Mouse (Mus musculus) kidney, adult 2 months (tissue): ENCODE measurements around the gene Dido1. TPM values are rescaled to one million over a fixed set of nuclear protein-coding genes. Genes with fewer than 3 reads are reported as not detected.
A peak's percentile ranks its signal among the peaks of the same experiment; 100 is the strongest.
"Not testable (repeated sequence)": the region's sequence is repeated elsewhere in the genome, so short reads cannot be mapped to it uniquely, and the experiment has no call there.

Source experiments
- DNase-seq: peaks from one replicate; pipeline ENCODE4 v3.0.0; 2021
- H3K27ac ChIP-seq: fragments of 200-500 bp; 2 replicates; pipeline ENCODE4 v1.5.1; 2012; ENCODE audit warnings: low read depth, low read length, control low read depth, inconsistent platforms; ENCODE audit not compliant: insufficient read depth
- H3K27me3 ChIP-seq: fragments of 200-500 bp; replicated peaks from 2 replicates; pipeline ENCODE4 v1.6.1; 2012; ENCODE audit warnings: mild to moderate bottlenecking, moderate library complexity, low read length, inconsistent platforms; ENCODE audit not compliant: control insufficient read depth, insufficient read depth
- H3K36me3 ChIP-seq: fragments of 200-500 bp; 2 replicates; pipeline ENCODE4 v1.6.1; 2012; ENCODE audit warnings: mild to moderate bottlenecking, moderate library complexity, low read length, inconsistent platforms; ENCODE audit not compliant: control insufficient read depth, insufficient read depth
- H3K4me1 ChIP-seq: fragments of 200-500 bp; 2 replicates; pipeline ENCODE4 v1.6.1; 2011; ENCODE audit warnings: low read length; ENCODE audit not compliant: control insufficient read depth, insufficient read depth
- H3K4me3 ChIP-seq: fragments of 200-500 bp; 2 replicates; pipeline ENCODE4 v1.5.1; 2011; ENCODE audit warnings: mild to moderate bottlenecking, low read depth, low read length, control low read depth; ENCODE audit not compliant: insufficient read depth
- CTCF ChIP-seq: fragments of 200-500 bp; conservative IDR thresholded peaks from 2 replicates; pipeline ENCODE4 v1.5.1; 2011; ENCODE audit warnings: low read depth, mild to moderate bottlenecking, control low read depth, low read length, moderate library complexity, mixed read lengths; ENCODE audit not compliant: insufficient read depth, insufficient read length
- POLR2A ChIP-seq: fragments of 200-500 bp; IDR thresholded peaks from one replicate; pipeline ENCODE4 v1.6.1; 2011; ENCODE audit warnings: low read depth, low read length, control low read depth
- WGBS: fragments of 180-500 bp; shearing (Covaris S2); methylation state at CpG from one replicate; pipeline ENCODE4 v1.1.7; 2018; 5-methylcytosine and 5-hydroxymethylcytosine counted together
- polyA plus RNA-seq: library from polyadenylated mRNA; depleted of rRNA; stranded (reverse); fragments of >200 nt; gene quantifications from 2 replicates; pipeline ENCODE4 v1.2.3, GENCODE M21; 2012

Dido1 gene
- polyA plus RNA-seq, 1 experiment, result 13.4 TPM

DNA sequence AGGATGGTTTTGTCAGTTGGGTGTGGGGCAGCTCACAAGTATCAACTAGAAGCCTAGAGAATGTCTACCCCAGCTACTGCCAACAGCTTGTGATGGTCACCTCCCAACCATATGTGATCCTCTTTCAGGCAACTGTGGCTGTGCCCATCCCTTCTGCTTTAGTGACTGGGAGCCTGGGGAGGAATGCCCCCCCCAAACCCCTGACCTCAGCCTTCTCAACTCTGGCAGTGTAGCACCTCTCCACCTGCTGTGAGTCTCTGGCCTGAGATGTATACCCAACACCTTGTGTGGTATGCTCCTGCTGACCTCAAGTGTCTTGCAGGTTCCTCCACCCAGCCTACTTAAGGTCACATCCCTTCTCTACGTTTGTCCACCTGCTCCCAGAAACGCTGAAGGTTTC, 14.1 kb upstream of the Dido1 start:
- peaks cover 12% of the 10 kb centered on the region; the same call in 1 of the 2 replicates for H3K4me1 ChIP-seq
- no peak for TF ChIP-seq POLR2A
- no peak for TF ChIP-seq CTCF
- no peak overlapping the region for H3K27ac ChIP-seq
- DNase-seq, result no peak
- H3K4me3 ChIP-seq, result no peak overlapping the region
- H3K27me3 ChIP-seq, result no peaks in the 10 kb centered on the region
- WGBS, result 60% methylated on average over 2 of the region's 2 CpGs
- H3K36me3 ChIP-seq, result peaks cover 2% of the 10 kb centered on the region; the same call in 1 of the 2 replicates

DNA sequence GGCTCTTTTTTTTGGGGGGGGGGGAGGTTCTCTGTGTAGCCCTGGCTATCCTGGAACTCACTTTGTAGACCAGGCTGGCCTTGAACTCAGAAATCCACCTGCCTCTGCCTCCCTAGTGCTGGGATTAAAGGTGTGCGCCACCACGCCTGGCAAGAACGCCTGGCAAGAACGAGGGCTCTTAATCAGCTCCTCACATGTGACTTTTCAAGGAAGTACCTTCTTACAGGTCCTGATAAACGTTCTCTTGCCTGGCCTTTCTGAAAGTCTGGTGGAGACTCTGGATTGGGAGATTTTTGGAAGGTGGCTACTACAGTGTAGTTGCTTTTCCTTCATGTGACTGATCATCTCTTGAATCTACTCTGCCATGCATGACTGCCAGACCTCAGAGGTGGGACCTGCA, 12.9 kb upstream of the Dido1 start:
- not testable (repeated sequence) for H3K36me3 ChIP-seq, H3K27ac ChIP-seq, H3K4me3 ChIP-seq, H3K27me3 ChIP-seq, DNase-seq
- 93% methylated on average over 5 of the region's 5 CpGs for WGBS
- peaks cover 12% of the 10 kb centered on the region; the same call in 1 of the 2 replicates for H3K4me1 ChIP-seq

DNA sequence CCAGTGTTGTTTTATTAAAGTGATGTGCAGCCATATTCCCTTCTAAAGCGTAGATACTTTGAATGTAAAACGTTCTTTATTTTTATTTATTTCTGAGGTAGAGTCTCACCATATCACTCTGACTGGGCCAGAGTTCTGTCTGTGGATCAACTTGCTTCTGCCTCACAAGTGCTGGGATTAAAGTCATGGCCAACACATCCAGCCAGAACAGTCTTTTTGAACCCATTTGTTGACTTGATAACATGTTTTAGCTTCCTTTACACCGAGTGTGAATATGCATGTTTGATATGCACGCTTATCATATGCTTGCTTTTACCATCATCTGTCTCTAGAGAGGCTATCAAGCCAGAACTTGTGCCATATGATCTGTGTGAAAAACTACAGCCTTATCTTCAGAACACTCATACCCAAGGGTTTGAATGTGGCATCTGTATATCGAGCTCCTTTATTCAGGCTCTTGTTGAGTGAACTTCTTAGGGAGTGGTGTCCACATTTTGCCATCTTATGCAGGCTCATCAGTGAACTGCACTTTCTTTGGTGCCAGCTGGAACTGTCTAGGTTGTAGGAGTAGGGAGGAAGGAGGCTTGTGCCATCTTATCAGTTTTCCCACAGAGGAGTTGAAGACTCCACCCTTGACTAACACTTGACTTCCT, 2.4 kb upstream of the Dido1 start:
- Histone ChIP-seq H3K4me3 (no peak overlapping the region), H3K4me1 (peaks cover 13% of the 10 kb centered on the region; the same call in 1 of the 2 replicates), H3K36me3 (peaks cover 1% of the 10 kb centered on the region), H3K27me3 (no peaks in the 10 kb centered on the region), H3K27ac (no peak overlapping the region)
- DNase-seq, result no peak
- no peak for TF ChIP-seq CTCF
- TF ChIP-seq POLR2A, result no peak
- WGBS, result 90% methylated on average over 5 of the region's 5 CpGs

DNA sequence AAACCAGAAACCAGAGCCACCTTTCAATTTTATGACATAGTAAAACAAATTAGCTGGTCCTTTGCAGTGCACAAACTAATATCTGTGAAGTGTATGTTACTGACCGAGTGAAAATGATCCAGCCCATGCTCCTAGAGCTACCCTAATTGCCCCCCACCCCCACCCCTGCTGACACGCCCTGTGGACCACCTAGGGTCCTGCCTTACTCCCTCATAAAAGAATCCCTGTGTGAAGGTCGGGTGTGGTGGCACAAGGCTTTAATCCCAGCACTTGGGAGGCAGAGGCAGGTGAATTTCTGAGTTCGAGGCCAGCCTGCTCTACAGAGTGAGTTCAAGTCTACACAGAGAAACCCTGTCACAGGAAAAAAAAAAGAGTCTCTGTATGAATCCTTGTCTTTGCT, 1.7 kb upstream of the Dido1 start:
- TF ChIP-seq POLR2A, result no peak
- no peak for TF ChIP-seq CTCF
- Histone ChIP-seq H3K27me3 (no peaks in the 10 kb centered on the region), H3K36me3 (peaks cover 1% of the 10 kb centered on the region; the same call in 1 of the 2 replicates), H3K27ac (no peak overlapping the region), H3K4me1 (peaks cover 13% of the 10 kb centered on the region; the same call in 1 of the 2 replicates), H3K4me3 (no peak overlapping the region)
- DNase-seq, result no peak
- WGBS, result 51% methylated on average over 4 of the region's 4 CpGs

- peak overlapping the region; percentile 78 for H3K4me3 ChIP-seq
- H3K36me3 ChIP-seq, result peaks cover 1% of the 10 kb centered on the region; the same call in 1 of the 2 replicates
- peaks cover 13% of the 10 kb centered on the region; the same call in 1 of the 2 replicates for H3K4me1 ChIP-seq
- H3K27me3 ChIP-seq, result no peaks in the 10 kb centered on the region
- DNase-seq, result no peak
- WGBS, result 1% methylated on average over 64 of the region's 64 CpGs
- TF ChIP-seq POLR2A (no peak), CTCF (0 out of 2 replicates have a peak, but pooled peaks have one; percentile 3)
- peak overlapping the region; percentile 76 for H3K27ac ChIP-seq
These were observed 717 bp upstream of the Dido1 start for GRCm38 (mm10) chr2:180710276-180711155.

DNA sequence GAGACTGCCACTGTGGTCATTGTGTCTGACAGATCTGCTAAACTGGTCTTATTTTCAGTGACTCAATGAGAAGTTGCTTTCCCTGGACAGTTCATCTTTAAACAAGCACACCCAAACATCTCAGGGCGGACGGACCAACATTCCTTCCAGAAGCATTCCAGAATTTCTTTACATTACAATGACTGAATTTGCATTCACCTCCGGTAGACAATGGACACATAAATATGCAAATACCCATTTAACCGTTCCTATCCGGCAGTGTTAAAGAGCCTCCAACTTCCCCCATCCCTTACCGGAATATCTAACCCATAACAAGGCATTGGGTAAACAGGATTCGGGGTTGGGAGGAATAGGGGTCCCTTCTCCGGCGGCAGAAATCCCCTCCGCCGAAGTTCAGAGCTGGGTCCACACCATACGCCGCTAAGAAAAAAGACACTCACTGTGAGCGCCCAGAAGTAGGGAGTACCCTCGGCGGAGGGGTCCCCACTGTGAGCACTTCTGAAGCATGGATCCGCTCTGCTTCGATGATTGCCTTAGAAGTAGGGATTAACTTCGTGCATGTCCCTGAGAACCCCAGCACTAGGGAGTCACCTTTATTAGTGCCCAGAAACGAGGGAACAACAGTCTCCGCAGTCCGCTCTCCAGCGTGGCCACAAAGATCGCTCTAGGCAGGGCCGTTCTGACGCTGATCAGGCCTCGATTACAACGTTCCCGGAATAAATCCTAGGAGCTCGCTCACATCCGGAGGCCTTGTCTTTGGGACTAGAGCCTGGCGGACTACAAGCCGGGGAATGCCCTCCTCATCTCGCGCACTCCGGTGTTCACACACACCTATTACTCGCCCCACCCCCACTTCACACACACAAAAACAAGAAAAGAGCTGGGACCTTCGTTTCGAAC, 526 bp downstream of the Dido1 start:
- Histone ChIP-seq H3K36me3 (no peaks in the 10 kb centered on the region), H3K4me1 (peaks cover 21% of the 10 kb centered on the region), H3K27me3 (no peaks in the 10 kb centered on the region), H3K27ac (peak overlapping the region; percentile 79), H3K4me3 (peak overlapping the region; percentile 71)
- TF ChIP-seq POLR2A, result no peak
- no peak for TF ChIP-seq CTCF
- 1% methylated on average over 39 of the region's 39 CpGs for WGBS
- DNase-seq, result no peak
